In the genomic region with DNA sequence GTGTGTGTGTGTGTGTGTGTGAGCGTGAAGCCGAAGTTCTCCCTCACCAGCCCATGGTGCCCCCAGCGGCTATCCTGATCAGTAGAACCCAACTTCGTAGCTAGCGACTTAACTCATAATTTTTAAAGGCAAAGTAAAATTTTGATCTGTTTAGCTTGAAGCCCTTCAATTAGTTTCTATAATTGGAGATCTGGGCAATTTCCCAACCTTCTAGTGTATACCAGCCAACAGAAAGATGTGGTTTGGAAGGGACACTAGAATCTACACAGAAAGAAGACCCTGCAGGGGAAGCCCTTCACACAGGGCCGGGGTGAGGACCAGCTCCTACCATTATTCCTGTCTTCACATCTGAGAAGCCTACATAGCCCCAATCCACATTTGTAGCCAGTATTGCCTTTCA, we compare ENCODE assay signal across 16 mouse cellular contexts.
DNase-seq lines count a peak whose midpoint lies in the region; ATAC-seq and TF ChIP-seq lines count a peak whose summit lies in the region.
"Had no signal": no experiment of that assay in that cellular context is flagged by ENCODE, and none has a peak within 500 bp of the region (broad histone marks: within the 10 kb centered on the region; RNA-seq: fewer than 3 reads in every experiment).

No protein-coding gene starts in this region.

- no peak for TF ChIP-seq EP300 in lung, postnatal 0 days (IDR thresholded peaks at IDR 0.05)

- H3K4me1 ChIP-seq in heart, embryonic 14.5 days (ENCODE audit: control insufficient read depth in 2 of 2, insufficient read depth in 2 of 2, low read length in 2 of 2): peaks cover 16 to 22% of the 10 kb centered on the region in 2 experiments
- peaks cover 29% of the 10 kb centered on the region for H3K4me1 ChIP-seq in heart, embryonic 12.5 days (replicated peaks)
- H3K4me1 ChIP-seq in lung, postnatal 0 days (ENCODE audit: insufficient read depth, low read depth, low read length): peaks cover 5% of the 10 kb centered on the region; the same call in 1 of the 2 replicates
- peaks cover 10% of the 10 kb centered on the region; the same call in 1 of the 2 replicates for H3K4me1 ChIP-seq in intestine, postnatal 0 days (replicated peaks; ENCODE audit: control insufficient read depth, insufficient read depth, low read length)

- H3K9me3 ChIP-seq in heart, embryonic 14.5 days (ENCODE audit: control insufficient read depth, low read length): no peaks in the 10 kb centered on the region
- no peaks in the 10 kb centered on the region for H3K9me3 ChIP-seq in heart, embryonic 12.5 days (replicated peaks)
- no peaks in the 10 kb centered on the region for H3K9me3 ChIP-seq in lung, postnatal 0 days (ENCODE audit: low read length)
- no peaks in the 10 kb centered on the region for H3K9me3 ChIP-seq in intestine, postnatal 0 days (ENCODE audit: control insufficient read depth)
- H3K9me3 ChIP-seq: forebrain, embryonic 15.5 days; hindbrain, embryonic 13.5 days; midbrain, embryonic 12.5 days had no signal

- no peak overlapping the region for H3K9ac ChIP-seq in heart, embryonic 14.5 days (ENCODE audit: low read length)
- no peak overlapping the region for H3K9ac ChIP-seq in heart, embryonic 12.5 days
- H3K9ac ChIP-seq in lung, postnatal 0 days (replicated peaks; ENCODE audit: low read depth): no peak overlapping the region
- H3K9ac ChIP-seq in intestine, postnatal 0 days (ENCODE audit: low read depth, low read length): no peak overlapping the region
- H3K9ac ChIP-seq: forebrain, embryonic 15.5 days; hindbrain, embryonic 13.5 days; liver, embryonic 14.5 days; midbrain, embryonic 12.5 days had no signal

- H3K27ac ChIP-seq in heart, embryonic 14.5 days (replicated peaks in 1 of 2; ENCODE audit: control insufficient read depth in 1 of 2, insufficient read depth in 1 of 2, low read depth in 2 of 2, low read length in 2 of 2): peak overlapping the region; percentile 80 to 83; a peak in 2 of 4 replicates
- H3K27ac ChIP-seq in heart, embryonic 12.5 days (ENCODE audit: poor library complexity, severe bottlenecking): no peak overlapping the region; the same call in 1 of the 2 replicates
- H3K27ac ChIP-seq in lung, postnatal 0 days (ENCODE audit: low read length): 0 out of 2 replicates have a peak overlapping the region, but pooled peaks have one; percentile 54
- H3K27ac ChIP-seq in intestine, postnatal 0 days (ENCODE audit: low read depth, low read length): 0 out of 2 replicates have a peak overlapping the region, but pooled peaks have one; percentile 35
- H3K27ac ChIP-seq: forebrain, embryonic 15.5 days; hindbrain, embryonic 13.5 days; kidney, postnatal 0 days; liver, embryonic 14.5 days; midbrain, embryonic 12.5 days had no signal

- peak; percentile 10 for DNase-seq in lung, postnatal 0 days (ENCODE audit: low spot score)
- no peak for DNase-seq in lung, postnatal 36 days
- DNase-seq in liver: no peak
- DNase-seq in kidney, postnatal 4 days: no peak
- DNase-seq: cerebellum, postnatal 10 days; kidney, adult 11 months; thymus, adult 18-20 months had no signal

- H3K36me3 ChIP-seq in heart, embryonic 14.5 days (ENCODE audit: control insufficient read depth, insufficient read depth, low read length): 0 out of 2 replicates have a peak, but pooled peaks cover 4% of the 10 kb centered on the region
- H3K36me3 ChIP-seq in heart, embryonic 12.5 days: no peaks in the 10 kb centered on the region
- no peaks in the 10 kb centered on the region for H3K36me3 ChIP-seq in lung, postnatal 0 days (ENCODE audit: insufficient read depth, low read length)
- H3K36me3 ChIP-seq in intestine, postnatal 0 days (ENCODE audit: control insufficient read depth, insufficient read depth): no peaks in the 10 kb centered on the region
- H3K36me3 ChIP-seq: forebrain, embryonic 15.5 days; hindbrain, embryonic 13.5 days; midbrain, embryonic 12.5 days had no signal

- no peak for TF ChIP-seq CTCF in lung, postnatal 0 days (IDR thresholded peaks at IDR 0.05)
- no peak for TF ChIP-seq CTCF in intestine, postnatal 0 days (IDR thresholded peaks at IDR 0.05; ENCODE audit: low read depth)

- H3K4me2 ChIP-seq in heart, embryonic 14.5 days (ENCODE audit: low read length): peak overlapping the region; percentile 55; the same call in 1 of the 2 replicates
- no peak overlapping the region for H3K4me2 ChIP-seq in heart, embryonic 12.5 days
- no peak overlapping the region; the same call in 1 of the 2 replicates for H3K4me2 ChIP-seq in lung, postnatal 0 days (replicated peaks; ENCODE audit: low read depth, low read length)
- no peak overlapping the region; the same call in 1 of the 2 replicates for H3K4me2 ChIP-seq in intestine, postnatal 0 days (replicated peaks; ENCODE audit: low read depth)
- H3K4me2 ChIP-seq: forebrain, embryonic 15.5 days; hindbrain, embryonic 13.5 days; midbrain, embryonic 12.5 days had no signal

- H3K27me3 ChIP-seq in heart, embryonic 14.5 days (ENCODE audit: control insufficient read depth, insufficient read depth, low read length): no peaks in the 10 kb centered on the region
- no peaks in the 10 kb centered on the region for H3K27me3 ChIP-seq in heart, embryonic 12.5 days (replicated peaks)
- no peaks in the 10 kb centered on the region for H3K27me3 ChIP-seq in lung, postnatal 0 days (replicated peaks; ENCODE audit: insufficient read depth, low read length)
- no peaks in the 10 kb centered on the region for H3K27me3 ChIP-seq in intestine, postnatal 0 days (replicated peaks; ENCODE audit: control insufficient read depth, insufficient read depth, low read length)
- H3K27me3 ChIP-seq: forebrain, embryonic 15.5 days; hindbrain, embryonic 13.5 days; midbrain, embryonic 12.5 days had no signal

- no peak for ATAC-seq in heart, embryonic 14.5 days (ENCODE audit: insufficient number of reproducible peaks, insufficient read depth, low FRiP score, low read depth)
- no peak for ATAC-seq in heart, embryonic 12.5 days (ENCODE audit: insufficient number of reproducible peaks, low FRiP score)
- ATAC-seq in lung, postnatal 0 days: no peak
- no peak for ATAC-seq in intestine, postnatal 0 days
- ATAC-seq: forebrain, embryonic 15.5 days had no signal

- 84% methylated on average over 6 of the region's 6 CpGs for WGBS in heart, embryonic 14.5 days
- 89% methylated on average over 6 of the region's 6 CpGs for WGBS in heart, embryonic 12.5 days
- 70% methylated on average over 6 of the region's 6 CpGs for WGBS in lung, postnatal 0 days
- whole genome bisulfite sequencing in intestine, postnatal 0 days: 89% methylated on average over 6 of the region's 6 CpGs

- H3K4me3 ChIP-seq in heart, embryonic 14.5 days (ENCODE audit: control insufficient read depth in 1 of 2, insufficient read depth in 1 of 2, low read depth in 1 of 2, low read length in 2 of 2): no peak overlapping the region
- H3K4me3 ChIP-seq in heart, embryonic 12.5 days: no peak overlapping the region
- H3K4me3 ChIP-seq in lung, postnatal 0 days (ENCODE audit: low read depth, low read length): no peak overlapping the region
- no peak overlapping the region for H3K4me3 ChIP-seq in intestine, postnatal 0 days (ENCODE audit: low read depth, low read length)
- H3K4me3 ChIP-seq: erythroblast, embryonic 14.5 days; forebrain, embryonic 15.5 days; hindbrain, embryonic 13.5 days; midbrain, embryonic 12.5 days had no signal
